Mouse (Mus musculus): ENCODE results near the gene Nup98.

Nup98 gene

GRCm38 (mm10) chr7:102120326-102120725 lies 89.7 kb downstream of the Nup98 start:
- no peak for DNase-seq (ENCODE audit: low read depth, low spot score)

GRCm38 (mm10) chr7:102117382-102117781 lies 92.6 kb downstream of the Nup98 start:
- DNase-seq (ENCODE audit: low read depth, low spot score): no peak

DNA sequence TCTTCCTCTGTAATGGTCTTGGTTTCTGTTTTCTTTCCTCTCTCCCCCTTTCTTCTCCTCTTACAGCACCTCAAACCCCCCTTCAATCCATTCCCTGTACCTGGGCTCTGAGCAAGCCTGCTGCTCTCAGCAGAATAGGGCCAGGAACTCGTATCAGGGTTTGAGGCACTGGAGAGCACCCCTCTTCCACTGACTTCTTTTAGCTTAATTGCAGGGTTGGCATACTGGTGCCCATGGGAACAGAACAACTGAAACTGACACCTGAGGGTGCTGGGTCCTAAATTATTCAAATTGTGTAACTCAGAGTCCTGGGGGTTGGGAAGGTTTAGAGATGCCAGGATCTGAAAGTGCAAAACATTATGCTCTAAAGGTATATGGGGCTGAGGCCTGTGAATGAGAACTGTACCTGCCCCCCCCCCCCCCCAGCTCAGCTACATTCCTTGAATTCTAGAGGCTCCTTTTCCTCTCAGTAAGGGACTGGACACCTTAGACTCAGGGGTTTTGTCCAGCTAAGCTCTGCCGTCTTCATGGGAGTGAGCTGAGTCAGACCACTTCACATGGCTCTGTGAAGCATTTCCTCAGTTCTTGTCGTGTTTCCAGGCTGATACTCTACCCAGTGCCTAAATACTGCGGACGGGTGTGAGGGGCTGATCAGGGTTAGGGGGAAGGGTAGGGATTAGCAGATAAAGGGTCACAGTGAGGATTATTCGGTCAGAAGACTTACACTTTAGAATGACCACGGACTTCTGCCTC lies 93.2 kb downstream of the Nup98 start, which contains the start of gene Chrna10:
Chrna10 (minus strand) TSS at position 250 of the 753 bp plus-strand sequence.
- DNase-seq (ENCODE audit: low read depth, low spot score): no peak

- no peak for DNase-seq (ENCODE audit: low read depth, low spot score)
Observed at GRCm38 (mm10) chr7:102113151-102113729, 96.7 kb downstream of the Nup98 start.

- no peak for DNase-seq (ENCODE audit: low read depth, low spot score)
Observed at GRCm38 (mm10) chr7:102109746-102110145, 100.2 kb downstream of the Nup98 start.

DNA sequence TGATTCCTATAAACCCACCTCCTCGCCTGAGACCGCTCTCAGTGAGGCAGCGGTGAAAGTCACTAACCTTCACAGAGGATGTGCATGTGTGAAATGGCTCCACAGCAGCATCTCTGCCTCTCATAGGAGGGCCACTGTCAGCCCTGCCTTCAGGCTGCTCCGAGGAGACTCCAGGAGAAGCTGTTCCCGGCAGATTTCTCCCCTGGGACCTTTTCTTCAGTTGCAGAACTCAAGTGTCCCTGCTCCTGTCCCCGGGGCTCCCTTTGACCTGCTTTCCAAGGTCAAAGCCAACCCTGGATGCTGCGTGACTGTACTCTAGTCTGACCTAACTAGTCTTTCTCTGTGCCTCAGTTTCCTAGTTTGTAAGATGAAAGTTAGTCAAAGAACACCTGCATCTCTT lies 100.8 kb downstream of the Nup98 start, which contains the start of gene Art5:
Art5 (minus strand) TSS at position 319 of the 400 bp plus-strand sequence.
- DNase-seq (ENCODE audit: low read depth, low spot score): no peak

GRCm38 (mm10) chr7:102108206-102108605 lies 101.8 kb downstream of the Nup98 start:
- DNase-seq (ENCODE audit: low read depth, low spot score): no peak

DNA sequence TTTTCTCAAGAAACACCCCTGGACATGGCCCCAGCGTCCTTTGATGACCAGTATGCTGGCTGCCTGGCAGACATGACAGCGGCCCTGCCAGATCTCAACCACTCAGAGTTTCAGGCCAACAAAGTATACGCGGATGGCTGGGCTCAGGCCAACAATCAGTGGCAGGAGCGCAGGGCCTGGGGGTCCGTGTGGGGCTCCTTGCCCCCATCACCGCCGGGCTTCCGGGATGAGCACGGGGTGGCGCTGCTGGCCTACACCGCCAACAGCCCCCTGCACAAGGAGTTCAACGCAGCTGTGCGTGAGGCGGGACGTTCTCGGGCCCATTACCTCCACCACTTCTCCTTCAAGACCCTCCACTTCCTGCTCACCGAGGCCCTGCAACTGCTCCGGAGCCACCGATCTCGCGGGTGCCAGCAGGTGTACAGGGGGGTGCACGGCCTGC lies 103.3 kb downstream of the Nup98 start:
- peak; percentile 33 for DNase-seq (ENCODE audit: low read depth, low spot score)

DNA sequence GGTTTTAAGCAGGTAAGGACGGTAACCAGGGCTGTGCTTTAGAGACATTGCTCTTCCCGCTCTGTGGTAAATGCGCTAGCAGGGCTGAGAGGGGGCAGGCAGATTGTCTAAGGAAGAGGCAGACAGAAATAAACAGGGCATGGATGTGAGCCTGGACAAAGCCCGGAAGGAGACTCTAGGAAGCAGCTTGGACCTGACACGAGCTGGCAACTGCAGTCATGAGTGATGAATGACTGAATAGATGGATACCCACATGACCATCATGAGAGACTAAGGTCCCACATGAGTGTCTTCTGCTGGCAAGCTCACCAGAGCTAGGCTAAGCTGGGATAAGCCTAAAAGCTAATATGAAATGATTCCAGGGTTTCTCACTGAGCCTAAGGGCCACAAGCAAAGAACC lies 105.8 kb downstream of the Nup98 start:
- no peak for DNase-seq (ENCODE audit: low read depth, low spot score)

DNA sequence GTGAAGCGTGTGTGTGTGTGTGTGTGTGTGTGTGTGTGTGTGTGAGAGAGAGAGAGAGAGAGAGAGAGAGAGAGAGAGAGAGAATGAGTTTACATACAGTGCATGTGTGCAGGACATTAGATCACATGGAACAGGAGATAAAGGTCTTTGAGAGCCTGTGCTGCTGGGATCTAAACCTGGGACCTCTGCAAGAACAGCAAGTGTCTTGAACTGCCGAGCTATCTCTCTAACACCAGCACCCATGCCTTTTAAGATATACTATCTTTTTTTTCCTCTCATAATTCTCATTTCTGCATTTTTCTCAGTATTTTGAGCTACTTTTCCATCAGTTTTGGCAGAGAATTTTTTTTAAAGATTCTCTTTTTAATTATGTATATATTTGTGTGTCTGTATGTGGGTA lies 106.4 kb downstream of the Nup98 start:
- no peak for DNase-seq (ENCODE audit: low read depth, low spot score)

- DNase-seq (ENCODE audit: low read depth, low spot score): no peak
Observed at GRCm38 (mm10) chr7:102102696-102103095, 107.3 kb downstream of the Nup98 start.

DNA sequence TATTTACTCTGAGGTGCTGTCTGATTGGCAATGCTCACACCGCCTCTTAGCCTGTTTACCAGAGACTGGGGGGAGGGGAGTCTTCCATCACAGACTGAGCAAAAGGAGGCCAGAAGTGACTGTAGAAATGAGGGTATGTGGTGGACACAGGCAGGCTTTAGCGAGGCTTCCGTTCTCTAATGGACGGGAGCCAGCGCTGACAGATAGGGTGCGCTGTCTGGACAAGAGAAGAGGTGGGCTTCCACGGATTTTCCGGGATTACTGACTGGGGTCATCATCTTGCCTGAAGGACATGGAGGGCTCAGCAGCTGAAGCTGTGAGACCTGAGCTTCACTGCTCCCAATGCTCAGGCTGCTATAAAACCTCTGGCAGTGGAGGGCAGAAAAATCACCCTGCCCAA lies 107.7 kb downstream of the Nup98 start:
- DNase-seq (ENCODE audit: low read depth, low spot score): no peak

- DNase-seq (ENCODE audit: low read depth, low spot score): no peak
Observed at GRCm38 (mm10) chr7:102101487-102101886, 108.5 kb downstream of the Nup98 start, which contains the start of gene Art1. Gene Art1, plus strand, starts transcription at chr7:102101743.

- DNase-seq (ENCODE audit: low read depth, low spot score): no peak
Observed at GRCm38 (mm10) chr7:102100868-102101267, 109.1 kb downstream of the Nup98 start.

DNA sequence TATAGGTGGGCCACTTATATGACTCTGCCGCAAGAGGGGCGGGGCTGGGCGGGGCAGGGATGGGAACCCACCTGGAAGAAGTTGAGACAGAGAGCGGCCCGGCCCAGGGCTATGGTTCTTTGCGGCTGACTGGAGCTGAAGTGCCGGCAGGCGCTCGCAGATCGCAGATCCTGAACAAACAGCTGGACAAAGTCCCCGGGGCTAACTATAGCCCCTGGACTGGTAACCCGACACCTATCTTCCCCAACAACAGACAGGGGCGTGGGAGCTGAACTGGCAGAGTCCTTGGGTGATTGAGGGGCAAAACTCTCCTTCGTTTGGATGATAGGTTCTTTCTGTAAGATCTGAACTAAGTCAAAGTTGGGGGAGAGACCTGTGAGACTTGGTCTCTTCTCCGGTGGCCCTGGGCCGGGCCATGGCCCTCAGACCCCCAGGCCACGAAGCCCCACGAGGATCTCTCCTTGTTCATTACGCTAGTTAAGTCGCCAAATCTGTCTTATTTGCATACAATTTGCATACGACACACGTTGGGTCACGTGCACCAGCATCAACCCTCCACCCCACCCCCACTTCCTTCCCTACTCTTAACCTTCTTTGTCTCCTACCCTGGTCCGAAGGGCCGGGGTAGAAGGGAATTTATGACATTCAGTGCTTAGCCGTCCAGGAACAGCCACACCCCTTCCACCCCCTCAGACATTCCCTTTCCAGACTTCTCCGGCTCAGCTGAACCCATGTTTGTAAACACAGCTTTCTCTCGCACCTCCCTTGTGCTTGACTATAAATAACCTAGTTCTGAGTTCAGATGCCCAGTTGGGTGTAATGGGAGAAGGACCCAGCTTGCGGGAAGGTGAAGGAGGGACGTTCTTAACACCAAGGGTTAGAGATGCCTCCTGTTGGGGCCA lies 110.0 kb downstream of the Nup98 start:
- peak; percentile 79 for DNase-seq (ENCODE audit: low read depth, low spot score)

- DNase-seq (ENCODE audit: low read depth, low spot score): no peak
Observed at GRCm38 (mm10) chr7:102087336-102087735, 122.6 kb downstream of the Nup98 start.

GRCm38 (mm10) chr7:102084041-102084696 lies 125.8 kb downstream of the Nup98 start:
- DNase-seq (ENCODE audit: low read depth, low spot score): no peak

DNA sequence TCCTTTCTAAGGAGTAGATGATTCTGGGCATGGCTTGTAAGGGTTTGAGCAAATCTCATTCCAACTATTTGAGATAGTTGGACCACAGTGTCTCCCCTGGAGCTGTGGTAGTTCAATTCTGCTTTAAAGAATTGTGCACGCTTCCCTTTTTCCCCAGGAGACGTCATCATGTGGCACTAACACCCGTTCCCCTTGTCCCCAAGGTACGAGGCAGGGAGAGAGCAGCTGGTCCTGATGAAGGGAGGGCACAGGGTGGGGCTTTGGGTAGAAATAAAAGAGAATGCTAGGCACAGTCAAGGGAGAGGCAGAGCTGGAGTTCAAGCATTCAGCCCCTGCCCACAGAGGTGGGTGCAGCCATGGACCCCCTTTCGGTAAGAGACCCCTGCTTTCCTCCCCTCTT lies 127.2 kb downstream of the Nup98 start, which contains the start of gene Trpc2:
Trpc2 (plus strand) TSS at position 301 of the 400 bp plus-strand sequence.
- no peak for DNase-seq (ENCODE audit: low read depth, low spot score)

DNA sequence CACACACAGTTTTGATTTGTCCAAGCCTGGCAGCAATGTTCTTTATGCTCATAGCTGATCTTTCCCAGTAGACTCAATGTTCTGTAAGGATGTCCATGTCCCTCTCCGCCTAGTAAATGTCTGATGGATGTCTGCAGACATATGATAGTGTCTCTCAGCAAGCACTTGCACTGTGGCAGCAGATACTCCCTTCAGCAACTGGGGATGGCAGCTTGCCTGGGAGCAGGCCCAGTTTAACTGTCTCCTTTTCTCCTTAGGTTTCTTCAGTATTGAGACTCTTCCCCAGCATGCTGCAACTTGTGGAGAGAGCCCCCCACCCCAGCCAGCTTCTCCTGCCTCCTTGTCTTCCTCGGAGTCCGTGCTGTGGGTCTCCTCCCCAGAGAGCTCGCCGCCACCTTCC lies 128.2 kb downstream of the Nup98 start:
- no peak for DNase-seq (ENCODE audit: low read depth, low spot score)

GRCm38 (mm10) chr7:102080311-102080710 lies 129.7 kb downstream of the Nup98 start:
- no peak for DNase-seq (ENCODE audit: low read depth, low spot score)

DNA sequence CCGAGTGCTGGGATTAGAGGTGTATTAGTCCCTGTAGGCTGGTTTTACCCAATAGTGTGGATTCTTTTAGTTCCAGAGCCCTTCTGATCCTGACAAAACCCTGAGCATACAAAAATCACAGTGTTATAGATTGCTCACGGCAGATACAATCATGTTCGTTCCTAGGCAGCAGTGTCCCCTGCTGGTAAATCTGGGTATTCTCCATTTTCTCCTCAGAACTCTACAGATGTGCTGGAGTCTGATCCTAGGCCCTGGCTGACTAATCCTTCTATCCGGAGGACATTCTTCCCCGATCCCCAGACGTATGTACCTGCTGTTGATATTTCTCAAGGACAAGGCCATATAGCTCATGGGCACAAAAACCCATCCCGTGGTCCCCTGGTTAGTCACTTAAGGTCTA lies 131.5 kb downstream of the Nup98 start:
- peak; percentile 67 for DNase-seq (ENCODE audit: low read depth, low spot score)
